ENCODE assay signal across 8 mouse cellular contexts in genomic region chr4:152313211-152313632, GRCm38 (mm10). TPM values are rescaled to one million over a fixed set of nuclear protein-coding genes. Genes with fewer than 3 reads are reported as not detected.
DNase-seq lines count a peak whose midpoint lies in the region; ATAC-seq and TF ChIP-seq lines count a peak whose summit lies in the region.

No protein-coding gene starts in this region.

- no peaks in the 10 kb centered on the region for H3K36me3 ChIP-seq in kidney, postnatal 0 days (ENCODE audit: insufficient read depth, low read length)
- peaks cover 30% of the 10 kb centered on the region for H3K36me3 ChIP-seq in heart, postnatal 0 days (replicated peaks; ENCODE audit: control insufficient read depth, insufficient read depth, low read length)
- no peaks in the 10 kb centered on the region for H3K36me3 ChIP-seq in lung, embryonic 16.5 days (ENCODE audit: control insufficient read depth, insufficient read depth, low read length)
- H3K36me3 ChIP-seq in stomach, embryonic 15.5 days, result no peaks in the 10 kb centered on the region; the same call in 1 of the 2 replicates

- no peak overlapping the region for H3K27ac ChIP-seq in kidney, postnatal 0 days
- H3K27ac ChIP-seq in heart, postnatal 0 days (ENCODE audit: low read depth), result no peak overlapping the region
- H3K27ac ChIP-seq in lung, embryonic 16.5 days (ENCODE audit: low read length), result no peak overlapping the region
- H3K27ac ChIP-seq in stomach, embryonic 15.5 days, result no peak overlapping the region

- H3K27me3 ChIP-seq in kidney, postnatal 0 days (ENCODE audit: insufficient read depth, low read length), result peaks cover 39% of the 10 kb centered on the region
- H3K27me3 ChIP-seq in heart, postnatal 0 days (ENCODE audit: control insufficient read depth, insufficient read depth, low read length), result peaks cover 25% of the 10 kb centered on the region
- H3K27me3 ChIP-seq in lung, embryonic 16.5 days (ENCODE audit: control insufficient read depth, insufficient read depth, low read depth, low read length), result peaks cover 67% of the 10 kb centered on the region
- H3K27me3 ChIP-seq in stomach, embryonic 15.5 days (replicated peaks), result peaks cover 64% of the 10 kb centered on the region

- no peak for TF ChIP-seq EP300 in heart, postnatal 0 days (IDR thresholded peaks at IDR 0.05; ENCODE audit: low read depth)

- peaks cover 23% of the 10 kb centered on the region for H3K4me1 ChIP-seq in kidney, postnatal 0 days (replicated peaks; ENCODE audit: insufficient read depth, low read length)
- H3K4me1 ChIP-seq in heart, postnatal 0 days (ENCODE audit: control insufficient read depth, insufficient read depth), result peaks cover 26% of the 10 kb centered on the region; the same call in 1 of the 2 replicates
- peaks cover 15% of the 10 kb centered on the region for H3K4me1 ChIP-seq in lung, embryonic 16.5 days (replicated peaks; ENCODE audit: control insufficient read depth, insufficient read depth, low read length)
- H3K4me1 ChIP-seq in stomach, embryonic 15.5 days, result peaks cover 26% of the 10 kb centered on the region

- H3K4me3 ChIP-seq in kidney, postnatal 0 days (replicated peaks; ENCODE audit: low read depth, low read length), result peak overlapping the region; percentile 26
- peak overlapping the region; percentile 13 for H3K4me3 ChIP-seq in heart, postnatal 0 days (ENCODE audit: low read depth, low read length)
- peak overlapping the region; percentile 39 for H3K4me3 ChIP-seq in lung, embryonic 16.5 days (ENCODE audit: low read length)
- H3K4me3 ChIP-seq in stomach, embryonic 15.5 days (replicated peaks), result peak overlapping the region; percentile 32

- 0% methylated on average over 29 of the region's 29 CpGs for WGBS in kidney, postnatal 0 days
- WGBS in heart, postnatal 0 days, result 16% methylated on average over 29 of the region's 29 CpGs
- WGBS in lung, embryonic 16.5 days, result under 1% methylated on average over 29 of the region's 29 CpGs
- under 1% methylated on average over 29 of the region's 29 CpGs for WGBS in stomach, embryonic 15.5 days

- H3K9me3 ChIP-seq in kidney, postnatal 0 days (replicated peaks; ENCODE audit: low read length), result no peaks in the 10 kb centered on the region
- H3K9me3 ChIP-seq in heart, postnatal 0 days (replicated peaks; ENCODE audit: control insufficient read depth, low read length), result no peaks in the 10 kb centered on the region
- H3K9me3 ChIP-seq in lung, embryonic 16.5 days (ENCODE audit: control insufficient read depth, low read length), result no peaks in the 10 kb centered on the region
- no peaks in the 10 kb centered on the region for H3K9me3 ChIP-seq in stomach, embryonic 15.5 days

- ATAC-seq in kidney, postnatal 0 days (replicated peaks; ENCODE audit: low FRiP score, low read depth), result peak; percentile 38; the same call in 1 of the 2 replicates
- no peak for ATAC-seq in heart, postnatal 0 days (ENCODE audit: insufficient read depth, low read depth)
- peak; percentile 65 for ATAC-seq in lung, embryonic 16.5 days (ENCODE audit: low read depth)
- no peak for ATAC-seq in stomach, embryonic 15.5 days (ENCODE audit: insufficient read depth, low FRiP score, low read depth)

- H3K9ac ChIP-seq in kidney, postnatal 0 days (ENCODE audit: low read depth, low read length), result no peak overlapping the region
- H3K9ac ChIP-seq in heart, postnatal 0 days (replicated peaks; ENCODE audit: low read depth, low read length), result no peak overlapping the region
- H3K9ac ChIP-seq in lung, embryonic 16.5 days (ENCODE audit: low read length), result 0 out of 2 replicates have a peak overlapping the region, but pooled peaks have one; percentile 30
- H3K9ac ChIP-seq in stomach, embryonic 15.5 days, result no peak overlapping the region

- DNase-seq in kidney, postnatal 0 days (ENCODE audit: low spot score), result no peak
- DNase-seq in kidney, adult 11 months, result no peak
- DNase-seq in brain, adult 2 months (ENCODE audit: low read depth, low spot score), result peak; percentile 60
- DNase-seq in heart, postnatal 0 days (ENCODE audit: low spot score), result no peak
- no peak for DNase-seq in adipocyte (ENCODE audit: low spot score)
- no peak for DNase-seq in ovary, adult 18-20 months (ENCODE audit: low spot score)

- H3K4me2 ChIP-seq in kidney, postnatal 0 days (ENCODE audit: low read length), result peak overlapping the region; percentile 51
- peak overlapping the region; percentile 52 for H3K4me2 ChIP-seq in heart, postnatal 0 days (ENCODE audit: low read depth, low read length)
- H3K4me2 ChIP-seq in lung, embryonic 16.5 days (ENCODE audit: low read depth, low read length), result peak overlapping the region; percentile 62
- H3K4me2 ChIP-seq in stomach, embryonic 15.5 days, result peak overlapping the region; percentile 74

- no peak for TF ChIP-seq CTCF in kidney, postnatal 0 days (IDR thresholded peaks at IDR 0.05; ENCODE audit: low read depth)
- TF ChIP-seq CTCF in heart, postnatal 0 days (IDR thresholded peaks at IDR 0.05; ENCODE audit: low read depth), result no peak

RNA-seq across cellular contexts. Expression of gene Rnf207, which starts 5.6 kb away (rescaled TPM):
- 0.45 and 1.1 TPM in 2 replicates for polyA plus RNA-seq in kidney, postnatal 0 days (2015; fragmentation: Nextera tagmentation; extraction: Ambion mirVana)
- 171 and 226 TPM in 2 replicates for total RNA-seq in heart, postnatal 0 days (2014; rRNA removed; ENCODE audit: low replicate concordance)
- 109 and 115 TPM in 2 replicates for polyA plus RNA-seq in heart, postnatal 0 days (2015; fragmentation: Nextera tagmentation; extraction: Ambion mirVana)
- polyA plus RNA-seq in lung, embryonic 16.5 days (2015; fragmentation: Nextera tagmentation; extraction: Ambion mirVana), result 2.5 and 2.7 TPM in 2 replicates
- polyA plus RNA-seq in stomach, embryonic 15.5 days (2015; fragmentation: Nextera tagmentation; extraction: Ambion mirVana), result 1.0 TPM in 2 replicates

RNA-seq across cellular contexts. Expression of gene Rpl22, which starts 12.3 kb away (rescaled TPM):
- polyA plus RNA-seq in kidney, postnatal 0 days (2015; fragmentation: Nextera tagmentation; extraction: Ambion mirVana), result 463 and 527 TPM in 2 replicates
- total RNA-seq in heart, postnatal 0 days (2014; rRNA removed; ENCODE audit: low replicate concordance), result 118 and 122 TPM in 2 replicates
- polyA plus RNA-seq in heart, postnatal 0 days (2015; fragmentation: Nextera tagmentation; extraction: Ambion mirVana), result 224 and 235 TPM in 2 replicates
- polyA plus RNA-seq in lung, embryonic 16.5 days (2015; fragmentation: Nextera tagmentation; extraction: Ambion mirVana), result 361 and 378 TPM in 2 replicates
- polyA plus RNA-seq in stomach, embryonic 15.5 days (2015; fragmentation: Nextera tagmentation; extraction: Ambion mirVana), result 372 and 377 TPM in 2 replicates

RNA-seq across cellular contexts. Expression of gene Icmt, which starts 16.2 kb away (rescaled TPM):
- 20.0 and 23.6 TPM in 2 replicates for polyA plus RNA-seq in kidney, postnatal 0 days (2015; fragmentation: Nextera tagmentation; extraction: Ambion mirVana)
- 26.1 and 38.0 TPM in 2 replicates for total RNA-seq in heart, postnatal 0 days (2014; rRNA removed; ENCODE audit: low replicate concordance)
- polyA plus RNA-seq in heart, postnatal 0 days (2015; fragmentation: Nextera tagmentation; extraction: Ambion mirVana), result 12.7 and 15.0 TPM in 2 replicates
- 21.7 and 24.0 TPM in 2 replicates for polyA plus RNA-seq in lung, embryonic 16.5 days (2015; fragmentation: Nextera tagmentation; extraction: Ambion mirVana)
- polyA plus RNA-seq in stomach, embryonic 15.5 days (2015; fragmentation: Nextera tagmentation; extraction: Ambion mirVana), result 19.1 and 21.4 TPM in 2 replicates

RNA-seq across cellular contexts. Expression of gene Hes3, which starts 21.8 kb away (rescaled TPM):
- not detected in 2 replicates for polyA plus RNA-seq in kidney, postnatal 0 days (2015; fragmentation: Nextera tagmentation; extraction: Ambion mirVana)
- not detected in 2 replicates for total RNA-seq in heart, postnatal 0 days (2014; rRNA removed; ENCODE audit: low replicate concordance)
- not detected in 2 replicates for polyA plus RNA-seq in heart, postnatal 0 days (2015; fragmentation: Nextera tagmentation; extraction: Ambion mirVana)
- polyA plus RNA-seq in lung, embryonic 16.5 days (2015; fragmentation: Nextera tagmentation; extraction: Ambion mirVana), result not detected in 2 replicates
- 0.09 TPM in 1 of 2 replicates, not detected in the other for polyA plus RNA-seq in stomach, embryonic 15.5 days (2015; fragmentation: Nextera tagmentation; extraction: Ambion mirVana)

RNA-seq across cellular contexts. Expression of gene Chd5, which starts 25.2 kb away (rescaled TPM):
- 0.04 and 0.09 TPM in 2 replicates for polyA plus RNA-seq in kidney, postnatal 0 days (2015; fragmentation: Nextera tagmentation; extraction: Ambion mirVana)
- total RNA-seq in heart, postnatal 0 days (2014; rRNA removed; ENCODE audit: low replicate concordance), result 0.11 TPM in 1 of 2 replicates, not detected in the other
- polyA plus RNA-seq in heart, postnatal 0 days (2015; fragmentation: Nextera tagmentation; extraction: Ambion mirVana), result 0.01 and 0.03 TPM in 2 replicates
- 0.28 and 0.38 TPM in 2 replicates for polyA plus RNA-seq in lung, embryonic 16.5 days (2015; fragmentation: Nextera tagmentation; extraction: Ambion mirVana)
- polyA plus RNA-seq in stomach, embryonic 15.5 days (2015; fragmentation: Nextera tagmentation; extraction: Ambion mirVana), result 1.4 and 1.5 TPM in 2 replicates

Comparison
In these comparisons a context has a peak if more than half of its experiments do, and no peak if none do; other contexts are left out.
1. ATAC-seq: peak in kidney, postnatal 0 days (single experiment) and lung, embryonic 16.5 days (single experiment); none in heart, postnatal 0 days (single experiment) and stomach, embryonic 15.5 days (single experiment).
2. RNA of gene Rnf207, which starts 5.6 kb away (polyA plus RNA-seq): 109 to 115 TPM in heart, postnatal 0 days; 2.5 to 2.7 TPM in lung, embryonic 16.5 days, 0.45 to 1.1 TPM in kidney, postnatal 0 days and 1.0 TPM in stomach, embryonic 15.5 days; every median in the first group is over 10 times any median in the second.
3. Peak in every context shown above with its lines, with median percentiles within 50 percentile points of each other: H3K4me2 ChIP-seq and H3K4me3 ChIP-seq.